Mouse (Mus musculus) heart, embryonic 13.5 days (tissue): ENCODE measurements around the gene Ngf. TPM values are rescaled to one million over a fixed set of nuclear protein-coding genes. Genes with fewer than 3 reads are reported as not detected.

Experiments used
- ATAC-seq: fragments of 200-750 bp; cut with Nextera tagmentation; 2 replicates; pipeline ENCODE4 v1.8.0; 2017; ENCODE audit warnings: moderate TSS enrichment; ENCODE audit not compliant: insufficient number of reproducible peaks, low FRiP score, low TSS enrichment; ENCODE audit errors: extremely low read depth
- H3K27ac ChIP-seq: fragments of 300-500 bp; sonication (generic); replicated peaks from 2 replicates; pipeline ENCODE4 v1.5.1; 2015; ENCODE audit warnings: moderate library complexity, mild to moderate bottlenecking, inconsistent platforms
- H3K27me3 ChIP-seq: fragments of 300-500 bp; sonication (generic); replicated peaks from 2 replicates; pipeline ENCODE4 v1.6.1; 2015; ENCODE audit warnings: mild to moderate bottlenecking, inconsistent platforms
- H3K36me3 ChIP-seq: fragments of 300-500 bp; sonication (generic); 2 replicates; pipeline ENCODE4 v1.6.1; 2015; ENCODE audit warnings: mild to moderate bottlenecking, inconsistent platforms
- H3K4me1 ChIP-seq: fragments of 300-500 bp; sonication (generic); 2 replicates; pipeline ENCODE4 v1.6.1; 2015; ENCODE audit warnings: inconsistent platforms
- H3K4me2 ChIP-seq: fragments of 300-500 bp; sonication (generic); 2 replicates; pipeline ENCODE4 v1.6.1; 2015; ENCODE audit warnings: inconsistent platforms, mild to moderate bottlenecking, moderate library complexity
- H3K4me3 ChIP-seq: fragments of 300-500 bp; sonication (generic); 2 replicates; pipeline ENCODE4 v1.5.1; 2015; ENCODE audit warnings: moderate library complexity, mild to moderate bottlenecking, inconsistent platforms
- H3K9ac ChIP-seq: fragments of 300-500 bp; sonication (generic); 2 replicates; pipeline ENCODE4 v1.6.1; 2015; ENCODE audit warnings: inconsistent platforms, mild to moderate bottlenecking, moderate library complexity
- H3K9me3 ChIP-seq: fragments of 300-500 bp; sonication (generic); 2 replicates; pipeline ENCODE4 v1.6.1; 2016; ENCODE audit warnings: inconsistent platforms
- WGBS: fragments of 180-500 bp; shearing (Covaris S2); methylation state at CpG from one replicate; pipeline ENCODE4 v1.1.7; 2015; ENCODE audit warnings: mixed read lengths; 5-methylcytosine and 5-hydroxymethylcytosine counted together
- polyA plus RNA-seq: library from polyadenylated mRNA; unstranded; fragments of >200 nt; fragmentation: Nextera tagmentation; extraction: Ambion mirVana; gene quantifications from 2 replicates; pipeline ENCODE4 v1.2.1, GENCODE M21; 2015

Gene Ngf
- polyA plus RNA-seq: 1.2 and 1.7 TPM in 2 replicates

- Histone ChIP-seq H3K4me1 (peaks cover 13% of the 10 kb centered on the region), H3K4me2 (peak within 1 kb of the TSS; percentile 75), H3K9ac (peak within 1 kb of the TSS; percentile 70), H3K4me3 (peak within 1 kb of the TSS; percentile 48), H3K36me3 (no peaks in the 10 kb centered on the region), H3K9me3 (no peaks in the 10 kb centered on the region), H3K27ac (no peak within 1 kb of the TSS), H3K27me3 (peaks cover 56% of the 10 kb centered on the region)
- ATAC-seq: no peak
- WGBS: under 1% methylated on average over 43 of the region's 43 CpGs
These were observed at the start of gene Ngf for GRCm38 (mm10) chr3:102469713-102470448. Ngf (plus strand) TSS chr3:102469919.

- Histone ChIP-seq H3K27me3 (no peaks in the 10 kb centered on the region), H3K4me2 (no peak overlapping the region), H3K4me3 (no peak overlapping the region), H3K36me3 (no peaks in the 10 kb centered on the region), H3K4me1 (peaks cover 10% of the 10 kb centered on the region), H3K27ac (no peak overlapping the region), H3K9me3 (no peaks in the 10 kb centered on the region), H3K9ac (no peak overlapping the region)
- ATAC-seq: no peak
- WGBS: 40% methylated on average over 3 of the region's 3 CpGs
These were observed 24.2 kb upstream of the Ngf start for GRCm38 (mm10) chr3:102445567-102445966.

GRCm38 (mm10) chr3:102446691-102447090 lies 23.0 kb upstream of the Ngf start:
- Histone ChIP-seq H3K9ac (no peak overlapping the region), H3K4me1 (peaks cover 10% of the 10 kb centered on the region), H3K9me3 (no peaks in the 10 kb centered on the region), H3K4me2 (no peak overlapping the region), H3K4me3 (no peak overlapping the region), H3K36me3 (no peaks in the 10 kb centered on the region), H3K27me3 (no peaks in the 10 kb centered on the region), H3K27ac (peak overlapping the region; percentile 56)
- 58% methylated on average over 4 of the region's 4 CpGs for WGBS
- ATAC-seq: no peak

- no peaks in the 10 kb centered on the region; the same call in 1 of the 2 replicates for H3K27me3 ChIP-seq
- no peaks in the 10 kb centered on the region for H3K36me3 ChIP-seq
- H3K4me3 ChIP-seq: no peak overlapping the region
- H3K9me3 ChIP-seq: no peaks in the 10 kb centered on the region
- no peak overlapping the region for H3K9ac ChIP-seq
- no peak overlapping the region for H3K27ac ChIP-seq
- H3K4me1 ChIP-seq: no peaks in the 10 kb centered on the region
- ATAC-seq: no peak
- no peak overlapping the region for H3K4me2 ChIP-seq
- WGBS: 41% methylated on average over 6 of the region's 6 CpGs
These were observed 15.2 kb upstream of the Ngf start for GRCm38 (mm10) chr3:102454566-102454965.

- Histone ChIP-seq H3K27ac (no peak overlapping the region), H3K4me3 (no peak overlapping the region), H3K4me2 (no peak overlapping the region), H3K36me3 (no peaks in the 10 kb centered on the region), H3K4me1 (no peaks in the 10 kb centered on the region), H3K27me3 (peaks cover 2% of the 10 kb centered on the region; the same call in 1 of the 2 replicates), H3K9ac (no peak overlapping the region), H3K9me3 (no peaks in the 10 kb centered on the region)
- no peak for ATAC-seq
- WGBS: 70% methylated on average over 5 of the region's 5 CpGs
These were observed 9.2 kb upstream of the Ngf start for GRCm38 (mm10) chr3:102460528-102460927.

GRCm38 (mm10) chr3:102460986-102461385 lies 8.7 kb upstream of the Ngf start:
- H3K27me3 ChIP-seq: peaks cover 2% of the 10 kb centered on the region; the same call in 1 of the 2 replicates
- no peak overlapping the region for H3K9ac ChIP-seq
- H3K9me3 ChIP-seq: no peaks in the 10 kb centered on the region
- no peak overlapping the region for H3K27ac ChIP-seq
- 79% methylated on average over 6 of the region's 6 CpGs for WGBS
- H3K4me2 ChIP-seq: no peak overlapping the region
- no peak overlapping the region for H3K4me3 ChIP-seq
- no peak for ATAC-seq
- no peaks in the 10 kb centered on the region for H3K36me3 ChIP-seq
- no peaks in the 10 kb centered on the region for H3K4me1 ChIP-seq

DNA sequence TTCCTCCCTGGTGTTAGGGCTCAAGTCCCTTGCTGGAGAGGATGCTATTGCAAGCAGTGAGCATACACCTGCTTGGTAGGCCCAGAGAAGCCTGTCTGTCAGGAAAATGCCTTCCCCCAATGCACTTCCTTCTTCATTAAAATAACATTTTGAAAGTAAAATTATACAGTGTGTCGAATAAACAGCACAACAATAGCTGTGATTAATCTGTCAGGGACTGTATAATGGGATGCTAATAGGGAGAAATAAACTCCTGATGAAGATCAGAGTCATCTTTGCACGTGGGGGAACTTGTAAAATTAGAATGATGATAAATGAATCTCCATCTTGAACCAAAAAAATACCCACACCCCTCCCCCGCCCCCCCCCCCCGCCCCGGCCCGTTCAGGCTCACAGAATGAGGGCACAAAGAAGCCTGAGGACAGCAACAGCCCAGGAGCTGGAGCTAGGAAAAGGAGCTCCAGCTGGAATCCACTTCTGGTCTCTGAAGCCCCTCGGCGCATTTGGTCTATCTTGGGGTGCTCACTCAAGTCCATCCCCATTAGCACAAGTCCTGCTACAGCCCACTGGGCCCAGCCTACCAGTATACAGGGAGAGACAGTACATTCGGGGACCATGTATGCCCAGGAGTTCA lies 6.9 kb upstream of the Ngf start:
- no peak overlapping the region for H3K9ac ChIP-seq
- no peak overlapping the region for H3K4me3 ChIP-seq
- no peak overlapping the region for H3K27ac ChIP-seq
- no peak overlapping the region for H3K4me2 ChIP-seq
- no peaks in the 10 kb centered on the region for H3K36me3 ChIP-seq
- no peak for ATAC-seq
- H3K27me3 ChIP-seq: peaks cover 11% of the 10 kb centered on the region
- no peaks in the 10 kb centered on the region for H3K9me3 ChIP-seq
- no peaks in the 10 kb centered on the region for H3K4me1 ChIP-seq
- 49% methylated on average over 9 of the region's 9 CpGs for WGBS

GRCm38 (mm10) chr3:102463339-102463738 lies 6.4 kb upstream of the Ngf start:
- WGBS: 87% methylated on average over 2 of the region's 2 CpGs

GRCm38 (mm10) chr3:102466587-102466986 lies 3.1 kb upstream of the Ngf start:
- H3K27me3 ChIP-seq: peaks cover 48% of the 10 kb centered on the region
- H3K9ac ChIP-seq: no peak overlapping the region
- no peak overlapping the region for H3K4me3 ChIP-seq
- peaks cover 13% of the 10 kb centered on the region for H3K4me1 ChIP-seq
- ATAC-seq: no peak
- H3K4me2 ChIP-seq: no peak overlapping the region
- H3K27ac ChIP-seq: no peak overlapping the region
- no peaks in the 10 kb centered on the region for H3K9me3 ChIP-seq
- H3K36me3 ChIP-seq: no peaks in the 10 kb centered on the region
- WGBS: 20% methylated on average over 3 of the region's 3 CpGs

More at GRCm38 (mm10) chr3:102463339-102463738, 6.4 kb upstream of the Ngf start:
- Histone ChIP-seq H3K9me3 (no peaks in the 10 kb centered on the region), H3K36me3 (no peaks in the 10 kb centered on the region), H3K27me3 (peaks cover 16% of the 10 kb centered on the region), H3K4me2 (no peak overlapping the region), H3K9ac (no peak overlapping the region), H3K4me3 (no peak overlapping the region), H3K4me1 (no peaks in the 10 kb centered on the region), H3K27ac (no peak overlapping the region)
- no peak; the same call in 1 of the 2 replicates for ATAC-seq

DNA sequence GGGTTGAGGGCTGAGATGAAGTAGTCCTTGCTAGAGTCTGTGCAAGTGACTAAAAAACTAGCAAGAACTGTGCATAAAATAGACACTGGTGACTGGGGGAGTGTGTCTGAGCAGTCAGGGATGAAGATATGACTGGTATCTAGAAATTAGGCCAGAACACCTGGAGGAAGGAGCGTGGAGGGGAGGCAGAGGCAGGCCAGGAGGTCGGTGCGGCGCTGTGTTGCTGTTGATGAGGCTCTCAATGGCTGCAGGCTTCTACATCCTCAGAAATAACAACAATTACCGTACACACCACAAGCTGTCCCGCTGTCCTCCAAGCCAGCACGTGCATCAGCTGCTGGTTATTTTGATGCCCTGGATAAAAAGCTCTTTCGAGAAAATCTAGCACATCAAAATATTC lies 2.6 kb upstream of the Ngf start:
- Histone ChIP-seq H3K9ac (no peak overlapping the region), H3K27me3 (peaks cover 54% of the 10 kb centered on the region), H3K4me1 (peaks cover 13% of the 10 kb centered on the region), H3K9me3 (no peaks in the 10 kb centered on the region), H3K4me3 (no peak overlapping the region), H3K36me3 (no peaks in the 10 kb centered on the region), H3K27ac (no peak overlapping the region), H3K4me2 (no peak overlapping the region)
- ATAC-seq: no peak
- 77% methylated on average over 8 of the region's 8 CpGs for WGBS

- Histone ChIP-seq H3K27ac (no peak overlapping the region), H3K9me3 (no peaks in the 10 kb centered on the region), H3K36me3 (no peaks in the 10 kb centered on the region), H3K9ac (no peak overlapping the region), H3K4me3 (no peak overlapping the region), H3K27me3 (peaks cover 56% of the 10 kb centered on the region), H3K4me2 (peak overlapping the region; percentile 75), H3K4me1 (peaks cover 13% of the 10 kb centered on the region)
- 68% methylated on average over 5 of the region's 5 CpGs for WGBS
- no peak for ATAC-seq
These were observed 1.5 kb downstream of the Ngf start for GRCm38 (mm10) chr3:102471251-102471650.
